Mouse (Mus musculus): ENCODE data around the gene Baiap2l1. TPM values are rescaled to one million over a fixed set of nuclear protein-coding genes. Genes with fewer than 3 reads are reported as not detected.

Baiap2l1 gene
- polyA plus RNA-seq, 1 experiment from 2014 or later: 2.1 TPM

DNA sequence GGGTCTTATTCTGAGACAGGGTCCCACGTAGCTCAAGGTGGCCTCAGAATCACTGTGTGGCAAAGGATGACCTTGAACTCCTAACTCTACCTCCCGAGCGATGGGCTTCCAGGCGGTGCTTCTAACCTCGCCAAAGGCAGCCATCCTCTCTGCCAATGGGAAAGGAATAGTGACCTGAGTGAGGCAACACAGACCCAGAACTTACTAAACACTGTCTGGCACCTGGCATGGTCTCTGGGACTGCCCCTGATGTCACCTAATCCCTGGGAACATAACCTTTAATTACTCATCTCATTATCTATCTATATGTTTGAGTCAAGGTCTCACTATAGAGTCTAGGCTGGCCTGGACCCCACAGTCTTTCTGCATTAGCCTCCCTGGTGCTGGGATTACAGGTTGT, 138.0 kb downstream of the Baiap2l1 start:
- DNase-seq (ENCODE audit: low spot score) (no peak), ATAC-seq (ENCODE audit: low FRiP score) (no peak)
- Histone ChIP-seq H3K36me3 (replicated peaks; ENCODE audit: control insufficient read depth, insufficient read depth) (peaks cover 16% of the 10 kb centered on the region), H3K4me3 (replicated peaks; ENCODE audit: low read length) (no peak overlapping the region), H3K4me2 (replicated peaks) (no peak overlapping the region), H3K9ac (no peak overlapping the region), H3K27ac (no peak overlapping the region), H3K4me1 (replicated peaks; ENCODE audit: control insufficient read depth, insufficient read depth, low read length) (peaks cover 21% of the 10 kb centered on the region), H3K9me3 (ENCODE audit: control insufficient read depth, low read length) (no peaks in the 10 kb centered on the region), H3K27me3 (ENCODE audit: control insufficient read depth, insufficient read depth, low read length) (no peaks in the 10 kb centered on the region)
- 91% methylated on average over 5 of the region's 5 CpGs for WGBS

- 75% methylated on average over 12 of the region's 12 CpGs for WGBS
- Histone ChIP-seq H3K4me2 (replicated peaks) (no peak overlapping the region), H3K9me3 (ENCODE audit: control insufficient read depth, low read length) (no peaks in the 10 kb centered on the region), H3K27me3 (ENCODE audit: control insufficient read depth, insufficient read depth, low read length) (no peaks in the 10 kb centered on the region), H3K27ac (no peak overlapping the region), H3K9ac (no peak overlapping the region), H3K4me3 (replicated peaks; ENCODE audit: low read length) (no peak overlapping the region), H3K36me3 (replicated peaks; ENCODE audit: control insufficient read depth, insufficient read depth) (peaks cover 20% of the 10 kb centered on the region), H3K4me1 (replicated peaks; ENCODE audit: control insufficient read depth, insufficient read depth, low read length) (peaks cover 18% of the 10 kb centered on the region)
- ATAC-seq (ENCODE audit: low FRiP score) (no peak), DNase-seq (ENCODE audit: low spot score) (no peak)
These were observed 138.6 kb downstream of the Baiap2l1 start for GRCm38 (mm10) chr5:144219306-144219705.

- no peak for DNase-seq (ENCODE audit: low spot score)
These were observed 139.9 kb downstream of the Baiap2l1 start for GRCm38 (mm10) chr5:144218061-144218460.

GRCm38 (mm10) chr5:144215992-144216391, 141.9 kb downstream of the Baiap2l1 start:
- H3K27ac ChIP-seq: no peak overlapping the region
- no peak for ATAC-seq (ENCODE audit: low FRiP score)
- H3K9ac ChIP-seq: no peak overlapping the region
- H3K4me2 ChIP-seq (replicated peaks): no peak overlapping the region
- H3K9me3 ChIP-seq (ENCODE audit: control insufficient read depth, low read length): no peaks in the 10 kb centered on the region
- no peak for DNase-seq (ENCODE audit: low spot score)
- no peaks in the 10 kb centered on the region for H3K4me1 ChIP-seq (replicated peaks; ENCODE audit: control insufficient read depth, insufficient read depth, low read length)
- peaks cover 51% of the 10 kb centered on the region for H3K36me3 ChIP-seq (replicated peaks; ENCODE audit: control insufficient read depth, insufficient read depth)
- H3K4me3 ChIP-seq (replicated peaks; ENCODE audit: low read length): no peak overlapping the region
- 88% methylated on average over 2 of the region's 2 CpGs for WGBS
- no peaks in the 10 kb centered on the region for H3K27me3 ChIP-seq (ENCODE audit: control insufficient read depth, insufficient read depth, low read length)

More at GRCm38 (mm10) chr5:144218061-144218460, 139.9 kb downstream of the Baiap2l1 start:
- Histone ChIP-seq H3K4me1 (replicated peaks; ENCODE audit: control insufficient read depth, insufficient read depth, low read length) (peaks cover 13% of the 10 kb centered on the region), H3K27ac (no peak overlapping the region), H3K4me2 (replicated peaks) (no peak overlapping the region), H3K4me3 (replicated peaks; ENCODE audit: low read length) (no peak overlapping the region), H3K36me3 (replicated peaks; ENCODE audit: control insufficient read depth, insufficient read depth) (peaks cover 33% of the 10 kb centered on the region), H3K9ac (no peak overlapping the region), H3K27me3 (ENCODE audit: control insufficient read depth, insufficient read depth, low read length) (no peaks in the 10 kb centered on the region), H3K9me3 (ENCODE audit: control insufficient read depth, low read length) (no peaks in the 10 kb centered on the region)
- WGBS: 94% methylated on average over 7 of the region's 7 CpGs
- no peak for ATAC-seq (ENCODE audit: low FRiP score)

Other genes with a start within 250 kb of the Baiap2l1 start
- 0.11 and 0.12 TPM in 2 replicates for gene Bhlha15, start 167.8 kb downstream of the Baiap2l1 start, polyA plus RNA-seq (2014; fragmentation: Nextera tagmentation; extraction: Ambion mirVana)
- 32.3 and 34.7 TPM in 2 replicates for gene Tecpr1, start 134.5 kb downstream of the Baiap2l1 start, polyA plus RNA-seq (2014; fragmentation: Nextera tagmentation; extraction: Ambion mirVana)
- gene Bri3, start 113.7 kb downstream of the Baiap2l1 start, polyA plus RNA-seq (2014; fragmentation: Nextera tagmentation; extraction: Ambion mirVana): 103 and 123 TPM in 2 replicates
- 8.1 and 9.3 TPM in 2 replicates for gene Nptx2, start 187.8 kb upstream of the Baiap2l1 start, polyA plus RNA-seq (2014; fragmentation: Nextera tagmentation; extraction: Ambion mirVana)

Data from hindbrain, embryonic 14.5 days (tissue).